Mouse (Mus musculus): Measurements from ENCODE around the gene Glt1d1. TPM values are rescaled to one million over a fixed set of nuclear protein-coding genes. Genes with fewer than 3 reads are reported as not detected.

Glt1d1 gene
- polyA plus RNA-seq, 1 experiment from 2014 or later: 0.40 TPM

GRCm38 (mm10) chr5:127621108-127621507 is 11.0 kb upstream of the Glt1d1 start:
- Histone ChIP-seq H3K36me3 (ENCODE audit: control insufficient read depth, insufficient read depth, low read length) (no peaks in the 10 kb centered on the region), H3K4me2 (replicated peaks; ENCODE audit: low read depth) (no peak overlapping the region), H3K9ac (ENCODE audit: low read length) (no peak overlapping the region), H3K27me3 (ENCODE audit: control insufficient read depth, insufficient read depth, low read length) (no peaks in the 10 kb centered on the region), H3K4me3 (ENCODE audit: low read depth, low read length) (no peak overlapping the region), H3K4me1 (replicated peaks; ENCODE audit: control insufficient read depth, insufficient read depth) (peaks cover 4% of the 10 kb centered on the region; the same call in 1 of the 2 replicates), H3K27ac (replicated peaks) (no peak overlapping the region), H3K9me3 (ENCODE audit: control insufficient read depth, low read length) (no peaks in the 10 kb centered on the region)
- DNase-seq (ENCODE audit: low spot score): no peak
- 75% methylated on average over 10 of the region's 10 CpGs for WGBS
- ATAC-seq (ENCODE audit: low FRiP score, low TSS enrichment): no peak
- TF ChIP-seq EP300 (optimal IDR thresholded peaks at IDR 0.05) (no peak), CTCF (IDR thresholded peaks at IDR 0.05; ENCODE audit: low read depth) (no peak)

GRCm38 (mm10) chr5:127624427-127625213 is 7.4 kb upstream of the Glt1d1 start:
- Histone ChIP-seq H3K9me3 (ENCODE audit: control insufficient read depth, low read length) (no peaks in the 10 kb centered on the region), H3K4me3 (ENCODE audit: low read depth, low read length) (no peak overlapping the region), H3K9ac (ENCODE audit: low read length) (no peak overlapping the region), H3K27me3 (ENCODE audit: control insufficient read depth, insufficient read depth, low read length) (no peaks in the 10 kb centered on the region), H3K27ac (replicated peaks) (no peak overlapping the region), H3K4me2 (replicated peaks; ENCODE audit: low read depth) (no peak overlapping the region), H3K4me1 (replicated peaks; ENCODE audit: control insufficient read depth, insufficient read depth) (no peaks in the 10 kb centered on the region), H3K36me3 (ENCODE audit: control insufficient read depth, insufficient read depth, low read length) (no peaks in the 10 kb centered on the region)
- WGBS: 68% methylated on average over 10 of the region's 10 CpGs
- DNase-seq (ENCODE audit: low spot score) (no peak), ATAC-seq (ENCODE audit: low FRiP score, low TSS enrichment) (no peak)
- TF ChIP-seq CTCF (IDR thresholded peaks at IDR 0.05; ENCODE audit: low read depth) (no peak), EP300 (optimal IDR thresholded peaks at IDR 0.05) (no peak)

- Histone ChIP-seq H3K9me3 (ENCODE audit: control insufficient read depth, low read length) (no peaks in the 10 kb centered on the region), H3K4me1 (replicated peaks; ENCODE audit: control insufficient read depth, insufficient read depth) (no peaks in the 10 kb centered on the region), H3K36me3 (ENCODE audit: control insufficient read depth, insufficient read depth, low read length) (no peaks in the 10 kb centered on the region), H3K27ac (replicated peaks) (no peak overlapping the region), H3K4me2 (replicated peaks; ENCODE audit: low read depth) (no peak overlapping the region), H3K27me3 (ENCODE audit: control insufficient read depth, insufficient read depth, low read length) (no peaks in the 10 kb centered on the region), H3K9ac (ENCODE audit: low read length) (no peak overlapping the region), H3K4me3 (ENCODE audit: low read depth, low read length) (no peak overlapping the region)
- no peak for DNase-seq (ENCODE audit: low spot score)
- TF ChIP-seq EP300 (optimal IDR thresholded peaks at IDR 0.05): no peak
- no peak for TF ChIP-seq CTCF (IDR thresholded peaks at IDR 0.05; ENCODE audit: low read depth)
- 87% methylated on average over 12 of the region's 12 CpGs for WGBS
- no peak for ATAC-seq (ENCODE audit: low FRiP score, low TSS enrichment)
Measured at GRCm38 (mm10) chr5:127627242-127627641, 4.8 kb upstream of the Glt1d1 start.

- no peaks in the 10 kb centered on the region for H3K27me3 ChIP-seq (ENCODE audit: control insufficient read depth, insufficient read depth, low read length)
- H3K4me3 ChIP-seq (ENCODE audit: low read depth, low read length): no peak overlapping the region
- H3K4me1 ChIP-seq (replicated peaks; ENCODE audit: control insufficient read depth, insufficient read depth): no peaks in the 10 kb centered on the region
- H3K4me2 ChIP-seq (replicated peaks; ENCODE audit: low read depth): peak overlapping the region; percentile 61; the same call in 1 of the 2 replicates
- TF ChIP-seq CTCF (IDR thresholded peaks at IDR 0.05; ENCODE audit: low read depth): no peak
- no peak for TF ChIP-seq EP300 (optimal IDR thresholded peaks at IDR 0.05)
- H3K9me3 ChIP-seq (ENCODE audit: control insufficient read depth, low read length): no peaks in the 10 kb centered on the region
- no peaks in the 10 kb centered on the region for H3K36me3 ChIP-seq (ENCODE audit: control insufficient read depth, insufficient read depth, low read length)
- H3K27ac ChIP-seq (replicated peaks): no peak overlapping the region
- H3K9ac ChIP-seq (ENCODE audit: low read length): no peak overlapping the region
- WGBS: 14% methylated on average over 5 of the region's 5 CpGs
- ATAC-seq (ENCODE audit: low FRiP score, low TSS enrichment): no peak
- DNase-seq (ENCODE audit: low spot score): no peak
Measured at GRCm38 (mm10) chr5:127631671-127632070, 391 bp upstream of the Glt1d1 start.

- Histone ChIP-seq H3K9ac (ENCODE audit: low read length) (no peak overlapping the region), H3K4me2 (replicated peaks; ENCODE audit: low read depth) (peak overlapping the region; percentile 61), H3K27me3 (ENCODE audit: control insufficient read depth, insufficient read depth, low read length) (no peaks in the 10 kb centered on the region), H3K4me1 (replicated peaks; ENCODE audit: control insufficient read depth, insufficient read depth) (no peaks in the 10 kb centered on the region), H3K27ac (replicated peaks) (no peak overlapping the region), H3K36me3 (ENCODE audit: control insufficient read depth, insufficient read depth, low read length) (no peaks in the 10 kb centered on the region), H3K9me3 (ENCODE audit: control insufficient read depth, low read length) (no peaks in the 10 kb centered on the region), H3K4me3 (ENCODE audit: low read depth, low read length) (no peak overlapping the region; the same call in 1 of the 2 replicates)
- DNase-seq (ENCODE audit: low spot score) (peak; percentile 59), ATAC-seq (ENCODE audit: low FRiP score, low TSS enrichment) (peak; percentile 78)
- WGBS: 17% methylated on average over 4 of the region's 4 CpGs
- TF ChIP-seq CTCF (IDR thresholded peaks at IDR 0.05; ENCODE audit: low read depth) (no peak), EP300 (optimal IDR thresholded peaks at IDR 0.05) (no peak)
Measured at GRCm38 (mm10) chr5:127633188-127633587, 1.1 kb downstream of the Glt1d1 start.

- H3K27me3 ChIP-seq (ENCODE audit: control insufficient read depth, insufficient read depth, low read length): no peaks in the 10 kb centered on the region
- no peaks in the 10 kb centered on the region for H3K4me1 ChIP-seq (replicated peaks; ENCODE audit: control insufficient read depth, insufficient read depth)
- H3K9ac ChIP-seq (ENCODE audit: low read length): no peak overlapping the region
- ATAC-seq (ENCODE audit: low FRiP score, low TSS enrichment) (no peak), DNase-seq (ENCODE audit: low spot score) (no peak)
- no peak overlapping the region for H3K27ac ChIP-seq (replicated peaks)
- 73% methylated on average over 7 of the region's 7 CpGs for WGBS
- H3K36me3 ChIP-seq (ENCODE audit: control insufficient read depth, insufficient read depth, low read length): no peaks in the 10 kb centered on the region
- H3K4me2 ChIP-seq (replicated peaks; ENCODE audit: low read depth): 0 out of 2 replicates have a peak overlapping the region, but pooled peaks have one; percentile 8
- no peaks in the 10 kb centered on the region for H3K9me3 ChIP-seq (ENCODE audit: control insufficient read depth, low read length)
- TF ChIP-seq CTCF (IDR thresholded peaks at IDR 0.05; ENCODE audit: low read depth): no peak
- no peak for TF ChIP-seq EP300 (optimal IDR thresholded peaks at IDR 0.05)
- H3K4me3 ChIP-seq (ENCODE audit: low read depth, low read length): no peak overlapping the region
Measured at GRCm38 (mm10) chr5:127633666-127634065, 1.6 kb downstream of the Glt1d1 start.
